Mouse (Mus musculus): ENCODE measurements around the gene Gm43302.
"Not testable (repeated sequence)": the region's sequence is repeated elsewhere in the genome, so short reads cannot be mapped to it uniquely, and the experiment has no call there.

Gm43302 gene

DNA sequence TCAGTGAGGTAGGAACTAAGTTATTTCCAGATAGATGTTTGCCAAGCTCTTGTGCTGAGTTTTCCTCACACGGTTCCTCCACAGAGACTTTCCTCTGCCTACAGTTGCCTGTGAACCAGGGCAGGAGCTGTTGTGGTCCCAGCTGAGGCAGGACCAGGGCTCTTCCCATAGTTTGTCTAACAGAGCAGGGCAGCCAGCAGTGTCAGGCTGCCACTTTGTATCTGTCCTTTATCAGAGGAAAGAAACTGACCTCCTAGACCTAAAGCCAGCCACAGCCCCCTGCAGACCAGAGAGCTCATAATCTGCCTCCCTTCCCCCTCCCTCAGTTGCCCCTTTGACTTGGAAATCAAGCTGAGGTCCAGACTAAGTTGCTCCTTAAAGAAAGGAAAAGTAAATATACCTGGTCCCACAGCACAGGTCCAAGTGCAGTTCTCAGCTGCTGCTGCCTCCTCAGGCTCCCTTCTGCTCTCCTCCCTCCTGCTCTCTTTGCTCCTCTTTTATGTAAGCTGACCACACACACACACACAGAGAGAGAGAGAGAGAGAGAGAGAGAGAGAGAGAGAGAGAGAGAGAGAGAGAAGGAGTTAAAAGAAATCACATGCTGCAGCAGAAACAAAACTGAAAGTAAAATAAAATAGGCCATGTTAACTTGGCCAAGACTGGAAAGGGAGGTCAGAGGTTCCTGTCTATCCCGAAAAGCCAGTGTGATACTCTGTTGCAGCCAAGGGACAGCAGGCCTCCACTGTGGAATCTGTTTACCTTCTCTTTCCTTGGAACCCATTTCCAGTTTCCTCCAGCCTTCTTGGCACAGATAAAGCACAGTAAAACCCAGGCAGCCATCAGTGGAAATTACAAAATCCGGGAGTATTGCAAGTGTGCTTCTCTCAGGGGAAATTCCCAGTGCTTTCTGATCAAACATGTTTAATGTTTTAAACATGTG is at the start of gene Gm43302, which contains the start of gene Gbp6:
TSS of gene Gm43302 (minus strand) at position 470 of the 940 bp plus-strand sequence.
TSS of gene Gbp6 (minus strand) at position 473 of the 940 bp plus-strand sequence.
- not testable (repeated sequence) for DNase-seq (ENCODE audit: low read depth)

DNA sequence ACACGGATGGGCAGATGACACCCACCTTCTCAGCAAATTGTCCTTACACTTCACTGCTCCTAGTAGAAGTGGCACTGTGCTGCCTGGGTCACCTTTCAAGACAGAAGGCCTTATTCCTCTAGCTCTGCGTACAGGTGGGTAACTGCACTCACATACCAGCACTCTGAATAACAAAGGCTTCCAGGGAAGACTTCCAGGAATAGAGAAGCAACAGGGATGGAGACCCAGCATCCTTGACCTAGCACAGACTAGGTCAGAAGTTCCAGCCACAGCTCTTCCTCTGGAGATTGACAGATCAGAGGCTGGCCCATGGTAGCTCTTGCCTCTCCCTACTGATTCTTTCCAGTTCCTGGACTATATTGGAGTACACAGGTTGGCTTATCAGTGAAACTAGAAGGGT is 47.8 kb upstream of the Gm43302 start:
- no peak for DNase-seq (ENCODE audit: low read depth)

- DNase-seq (ENCODE audit: low read depth) = peak; percentile 51
Observed at GRCm38 (mm10) chr5:105322543-105322942, 29.0 kb upstream of the Gm43302 start.

DNA sequence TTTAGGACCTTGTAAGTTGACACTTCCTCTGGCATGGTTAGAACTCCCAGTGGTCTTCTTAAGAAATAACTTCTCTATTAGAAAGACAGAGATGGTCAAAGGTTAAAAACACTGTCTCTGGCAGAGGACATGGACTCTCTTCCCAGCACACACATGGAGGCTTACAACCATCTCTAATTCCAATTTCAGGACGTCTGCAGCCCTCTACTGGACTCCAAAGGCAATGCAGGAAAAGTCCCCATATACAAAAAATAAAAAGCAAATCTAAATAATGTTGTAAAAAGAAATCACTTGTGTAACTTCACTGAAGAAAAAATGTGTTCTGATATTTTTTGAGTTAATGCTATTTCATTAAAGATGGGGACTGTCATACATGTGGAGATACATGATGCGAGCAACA is 17.4 kb upstream of the Gm43302 start:
- peak; percentile 11 for DNase-seq (ENCODE audit: low read depth)

DNA sequence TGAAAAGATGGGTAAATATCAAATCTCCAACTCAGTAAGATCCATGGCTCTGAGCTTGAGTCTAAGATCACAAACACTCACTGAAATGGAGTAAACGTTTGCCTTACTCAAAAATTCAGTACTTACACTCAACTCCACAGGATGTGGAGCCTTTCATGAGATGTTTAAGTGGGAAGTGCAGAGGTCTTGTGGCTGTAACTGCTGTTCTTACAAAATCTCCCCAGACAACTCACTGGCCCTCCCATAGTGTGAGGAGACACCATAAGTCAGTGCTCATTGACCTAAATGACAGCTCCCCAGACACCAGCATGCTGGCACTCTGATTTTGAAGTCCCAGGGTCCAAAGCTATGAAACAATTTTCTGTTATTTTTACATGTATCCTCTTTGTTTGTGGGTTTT is 15.7 kb upstream of the Gm43302 start:
- not testable (repeated sequence) for DNase-seq (ENCODE audit: low read depth)

- DNase-seq (ENCODE audit: low read depth) = not testable (repeated sequence)
Observed at GRCm38 (mm10) chr5:105306946-105307345, 13.5 kb upstream of the Gm43302 start.

DNA sequence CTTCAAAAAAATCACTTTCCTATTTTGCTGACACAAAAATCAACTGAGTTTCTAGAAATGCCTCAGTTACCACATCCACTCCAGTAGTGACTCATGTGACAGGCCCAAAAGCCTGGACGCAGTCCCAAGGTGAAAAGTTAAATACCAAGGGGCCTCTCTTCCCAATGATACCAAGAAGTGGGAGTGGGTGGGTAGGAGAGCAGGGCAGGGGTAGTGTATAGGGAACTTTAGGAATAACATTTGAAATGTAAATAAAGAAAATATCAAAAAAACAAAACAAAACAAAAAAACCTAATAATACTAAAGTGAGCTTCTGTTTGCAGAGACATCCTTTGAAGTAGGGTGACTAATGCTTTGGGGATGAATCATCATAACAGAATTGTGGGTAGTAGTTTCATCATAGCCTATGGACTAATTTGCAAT is 12.7 kb upstream of the Gm43302 start:
- peak; percentile 85 for DNase-seq (ENCODE audit: low read depth)

GRCm38 (mm10) chr5:105305671-105306070 is 12.2 kb upstream of the Gm43302 start:
- DNase-seq (ENCODE audit: low read depth) = not testable (repeated sequence)

- DNase-seq (ENCODE audit: low read depth) = no peak
Observed at GRCm38 (mm10) chr5:105301963-105302362, 8.5 kb upstream of the Gm43302 start.

DNA sequence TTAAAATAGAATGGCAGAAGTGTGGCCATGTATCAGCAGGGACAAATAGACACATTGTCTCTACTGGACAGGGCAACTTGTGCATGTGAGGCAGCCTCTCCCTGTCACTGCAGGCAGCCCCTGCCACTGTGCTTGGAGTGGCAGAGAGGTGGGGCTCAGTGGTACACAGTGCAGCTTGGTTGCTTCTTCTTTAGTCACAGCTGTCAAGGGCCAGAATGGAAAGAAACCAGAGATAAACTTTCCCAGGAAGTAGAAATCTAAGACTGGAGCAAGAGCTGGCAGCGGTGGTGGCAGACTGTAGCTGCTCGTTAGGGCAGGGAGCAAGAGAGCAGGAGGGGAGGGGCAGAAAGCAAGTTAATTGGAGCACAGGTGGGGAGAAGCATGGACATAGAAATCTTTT is 8.0 kb upstream of the Gm43302 start:
- no peak for DNase-seq (ENCODE audit: low read depth)

DNA sequence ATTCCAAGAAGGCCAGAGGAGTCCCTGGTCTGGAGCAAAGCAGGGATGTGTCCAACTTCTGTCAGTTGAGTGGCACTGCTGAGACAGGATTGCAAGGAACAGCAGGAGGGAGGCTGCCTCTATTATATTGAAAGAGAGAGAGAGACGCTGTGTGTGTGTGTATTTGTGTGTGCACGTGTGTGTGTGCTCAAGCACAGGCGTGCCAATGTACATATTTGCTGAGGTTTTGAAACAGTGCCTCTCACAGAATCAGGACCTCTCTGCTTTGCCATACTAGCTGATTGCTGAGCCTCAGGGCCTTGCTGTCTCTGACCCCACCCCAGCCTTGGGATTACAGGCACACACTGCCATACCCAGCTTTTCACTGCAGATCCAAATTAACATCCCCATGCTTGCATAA is 2.3 kb upstream of the Gm43302 start:
- no peak for DNase-seq (ENCODE audit: low read depth)

DNA sequence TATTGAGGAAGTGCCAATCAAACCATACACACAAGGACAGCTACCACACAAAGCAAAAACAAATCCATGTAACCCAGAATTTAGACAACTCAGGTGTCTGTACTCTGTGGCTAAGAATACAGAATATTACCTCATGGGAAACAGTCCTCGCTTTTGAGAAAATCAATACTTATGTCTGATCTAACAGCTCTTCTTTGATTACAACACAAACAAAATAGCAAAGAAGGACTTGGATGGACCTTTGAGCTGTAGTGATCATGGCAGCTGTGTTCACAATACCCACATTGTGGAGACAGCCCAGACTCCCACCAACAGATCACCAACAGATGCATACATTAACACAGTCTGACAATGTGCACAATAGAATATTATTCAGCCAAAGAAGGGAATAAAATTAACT is 1.0 kb downstream of the Gm43302 start:
- no peak for DNase-seq (ENCODE audit: low read depth)

- peak; percentile 77 for DNase-seq (ENCODE audit: low read depth)
Observed at GRCm38 (mm10) chr5:105290921-105291320, 2.6 kb downstream of the Gm43302 start.

DNA sequence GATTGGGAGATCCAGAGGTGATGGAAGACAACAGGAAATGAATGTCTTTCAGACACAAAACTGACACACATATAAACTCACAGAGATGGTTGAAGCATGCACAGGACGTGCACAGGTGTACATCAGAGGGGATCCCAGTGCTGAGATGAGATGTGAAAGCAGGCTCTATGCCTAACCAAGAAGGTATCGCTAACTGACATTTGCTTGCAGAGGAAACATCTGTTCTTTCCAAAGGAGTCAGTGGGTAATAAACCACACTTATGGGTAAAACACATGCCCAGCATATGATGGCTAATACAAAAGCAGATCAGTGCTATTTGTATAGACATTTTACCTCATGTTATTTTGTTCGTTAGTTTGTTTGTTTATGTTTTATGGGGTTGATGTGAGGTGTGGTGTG is 32.8 kb downstream of the Gm43302 start:
- DNase-seq (ENCODE audit: low read depth) = not testable (repeated sequence)

- no peak for DNase-seq (ENCODE audit: low read depth)
Observed at GRCm38 (mm10) chr5:105252491-105252890, 41.0 kb downstream of the Gm43302 start.

- DNase-seq (ENCODE audit: low read depth) = peak; percentile 50
Observed at GRCm38 (mm10) chr5:105244741-105245140, 48.8 kb downstream of the Gm43302 start.

GRCm38 (mm10) chr5:105240982-105241381 is 52.5 kb downstream of the Gm43302 start:
- not testable (repeated sequence) for DNase-seq (ENCODE audit: low read depth)

- not testable (repeated sequence) for DNase-seq (ENCODE audit: low read depth)
Observed at GRCm38 (mm10) chr5:105239483-105240047, 53.9 kb downstream of the Gm43302 start, which contains the start of gene Gbp10. Gbp10 (minus strand) TSS chr5:105239533.

DNA sequence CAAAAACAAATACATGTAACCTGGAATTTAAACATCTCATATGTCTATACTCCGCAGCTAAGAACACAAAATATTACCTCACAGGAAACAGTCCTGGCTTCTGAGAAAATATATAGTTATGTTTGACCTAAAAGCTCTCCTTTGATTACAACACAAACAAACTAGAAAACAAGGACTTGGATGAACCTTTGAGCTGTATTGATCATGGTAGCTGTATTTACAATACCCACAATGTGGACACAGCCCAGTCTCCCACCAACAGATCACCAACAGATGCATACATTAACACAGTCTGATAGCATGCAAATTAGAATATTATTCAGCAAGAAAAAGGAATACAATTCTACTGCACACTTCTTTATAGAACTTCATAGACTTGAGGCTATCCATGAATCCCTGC is 55.1 kb downstream of the Gm43302 start:
- not testable (repeated sequence) for DNase-seq (ENCODE audit: low read depth)

DNA sequence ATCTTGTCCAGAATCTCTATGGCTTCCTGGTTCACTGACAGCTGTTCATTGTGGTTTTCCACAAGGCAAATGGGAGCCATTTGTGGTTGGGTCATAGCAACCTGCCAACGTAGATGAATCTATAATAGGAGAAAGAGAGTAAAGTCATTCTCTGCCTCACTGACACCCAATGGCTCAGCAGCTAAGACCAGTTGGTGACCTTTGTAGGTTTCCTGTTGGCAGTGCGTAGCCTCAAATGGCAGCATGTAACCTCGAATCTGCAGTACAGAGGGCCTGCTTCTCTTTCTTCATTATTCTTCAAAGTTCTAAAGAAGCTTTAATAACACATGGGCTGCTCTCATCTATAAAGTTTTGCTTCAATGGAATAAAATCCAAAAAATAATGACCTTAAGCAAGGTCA is 57.5 kb downstream of the Gm43302 start:
- DNase-seq (ENCODE audit: low read depth) = peak; percentile 25

- DNase-seq (ENCODE audit: low read depth) = not testable (repeated sequence)
Observed at GRCm38 (mm10) chr5:105208957-105209356, 84.5 kb downstream of the Gm43302 start.

DNA sequence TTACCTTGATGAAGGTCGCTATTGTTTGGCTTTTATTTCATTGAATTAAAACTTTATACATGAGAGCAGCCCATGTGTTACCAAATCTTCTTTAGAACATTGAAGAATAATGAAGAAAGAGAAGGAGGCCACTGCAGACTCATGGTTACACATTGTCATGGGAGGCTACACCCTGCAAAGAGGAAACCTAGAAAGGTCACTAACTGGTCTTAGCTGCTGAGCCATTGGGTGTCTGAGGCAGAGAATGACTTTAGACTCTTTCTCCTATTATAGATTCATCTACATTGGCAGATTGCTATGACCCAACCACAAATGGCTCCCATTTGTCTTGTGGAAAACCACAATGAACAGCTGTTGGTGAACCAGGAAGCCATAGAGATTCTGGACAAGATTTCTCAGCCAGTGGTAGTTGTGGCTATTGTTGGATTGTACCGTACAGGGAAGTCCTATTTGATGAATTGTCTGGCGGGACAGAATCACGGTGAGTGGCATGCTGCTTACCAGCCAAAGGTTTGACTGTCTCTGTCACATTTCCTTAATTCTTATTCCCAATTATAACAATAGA is 92.6 kb downstream of the Gm43302 start:
- peak; percentile 64 for DNase-seq (ENCODE audit: low read depth)

GRCm38 (mm10) chr5:105199149-105199548 is 94.3 kb downstream of the Gm43302 start:
- DNase-seq (ENCODE audit: low read depth) = not testable (repeated sequence)

All from 416B (cell line).